Mouse (Mus musculus) frontal cortex, adult (tissue): ENCODE measurements around the gene Car8.

Source experiments
- ATAC-seq: cut with Nextera tagmentation; 2 replicates; pipeline ENCODE4 v1.9.2; 2017; ENCODE audit warnings: mild to moderate bottlenecking, moderate library complexity, mixed read lengths; ENCODE audit not compliant: low TSS enrichment

Gene Car8

DNA sequence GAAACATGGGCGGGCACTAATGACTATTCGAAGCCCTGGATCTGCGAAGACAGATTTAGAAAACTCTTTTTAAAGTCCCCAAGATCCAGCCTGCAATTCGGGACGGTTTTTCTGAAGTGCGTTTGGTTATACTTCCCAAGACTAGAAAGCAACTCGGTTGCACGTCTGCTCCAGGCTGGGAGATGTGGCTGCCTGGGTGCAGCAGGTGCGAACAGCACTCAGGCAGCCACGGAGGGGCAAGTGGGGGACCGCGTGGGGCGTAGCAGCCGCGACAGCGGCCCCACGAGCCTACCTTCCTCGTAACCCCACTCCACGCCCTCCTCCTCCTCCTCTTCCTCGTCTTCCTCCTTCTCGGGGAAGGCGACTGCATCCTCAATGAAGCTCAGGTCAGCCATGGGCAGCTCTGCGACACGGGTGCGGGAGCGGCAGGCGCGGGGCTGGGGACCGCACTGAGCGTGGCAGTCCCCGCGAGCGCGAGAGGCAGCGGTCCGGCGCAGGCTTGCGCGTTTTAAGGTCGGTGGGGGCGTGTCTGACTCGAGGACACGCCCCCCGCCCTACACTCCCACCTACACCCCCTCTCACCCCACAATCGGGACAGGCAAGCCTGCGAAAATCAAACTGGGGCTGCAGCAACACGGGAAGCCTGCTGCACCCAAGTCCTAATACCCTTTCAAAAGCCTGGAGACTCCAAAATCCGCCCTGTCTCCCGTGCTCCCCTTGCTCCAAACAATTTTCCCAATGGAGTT is at the start of gene Car8:
TSS of gene Car8 (minus strand) at position 482 of the 746 bp plus-strand sequence.
- peak; percentile 88 for ATAC-seq

DNA sequence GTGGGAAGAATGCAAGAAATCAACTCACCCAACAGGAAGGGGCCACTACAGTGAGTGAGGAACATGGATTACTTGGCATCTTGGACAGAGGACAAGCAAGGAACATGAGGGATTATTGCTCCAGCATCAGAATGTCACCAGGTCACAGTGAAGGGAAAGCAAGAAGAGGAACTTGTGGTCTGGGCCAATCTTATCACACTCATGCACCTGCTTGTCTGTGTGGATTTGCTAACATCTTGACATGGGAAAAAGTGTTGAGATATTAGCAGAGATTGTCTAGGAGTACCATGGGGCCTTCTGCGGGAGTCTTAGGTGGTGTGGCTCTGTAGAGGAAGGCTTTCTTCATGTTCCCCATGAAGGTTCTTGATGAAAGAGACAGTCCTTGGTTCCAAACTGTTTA is 46.1 kb upstream of the Car8 start:
- ATAC-seq = no peak

GRCm38 (mm10) chr4:8278159-8278558 is 39.3 kb upstream of the Car8 start:
- peak; percentile 93 for ATAC-seq

DNA sequence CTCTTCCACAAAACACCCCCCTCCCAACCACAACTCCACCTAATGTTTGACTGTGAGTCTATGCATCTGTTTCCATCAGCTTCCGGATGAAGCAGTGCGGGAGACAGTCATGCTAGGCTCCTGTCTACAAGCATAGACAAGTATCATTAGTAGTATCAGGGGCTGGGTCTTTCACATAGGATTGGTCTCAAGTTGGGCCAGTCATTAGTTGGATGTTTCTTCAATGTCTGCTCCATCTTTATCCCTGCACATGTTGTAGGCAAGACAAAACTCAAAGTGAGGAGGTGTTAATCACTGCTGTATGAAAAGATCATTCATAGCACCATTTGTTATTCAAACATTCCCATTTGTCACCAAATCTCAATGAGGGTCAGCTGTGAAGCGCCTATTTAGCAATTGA is 11.0 kb upstream of the Car8 start:
- no peak for ATAC-seq

- ATAC-seq = no peak
Observed at GRCm38 (mm10) chr4:8245495-8246063, 6.7 kb upstream of the Car8 start.

- ATAC-seq = no peak
Observed at GRCm38 (mm10) chr4:8245062-8245461, 6.2 kb upstream of the Car8 start.

- ATAC-seq = no peak
Observed at GRCm38 (mm10) chr4:8239699-8240098, 858 bp upstream of the Car8 start.

DNA sequence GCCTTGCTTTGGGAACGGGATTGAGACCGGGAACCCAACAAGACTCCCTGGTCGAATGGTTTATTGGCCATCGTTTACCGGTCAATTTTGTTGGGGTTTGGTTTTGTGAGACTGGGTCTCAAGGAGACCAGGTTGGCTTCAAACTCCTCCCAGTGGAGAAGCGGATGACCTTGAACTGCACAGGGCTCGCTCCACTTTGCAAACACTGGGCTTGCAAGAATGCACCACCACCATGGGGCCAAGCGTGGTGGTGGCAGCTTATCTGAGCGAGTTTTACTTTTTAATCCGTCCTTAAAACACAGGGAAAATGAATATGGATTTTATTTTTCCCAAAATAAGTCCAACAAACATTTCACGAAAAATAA is 447 bp upstream of the Car8 start:
- ATAC-seq = no peak

GRCm38 (mm10) chr4:8232393-8233111 is 6.3 kb downstream of the Car8 start:
- no peak for ATAC-seq

DNA sequence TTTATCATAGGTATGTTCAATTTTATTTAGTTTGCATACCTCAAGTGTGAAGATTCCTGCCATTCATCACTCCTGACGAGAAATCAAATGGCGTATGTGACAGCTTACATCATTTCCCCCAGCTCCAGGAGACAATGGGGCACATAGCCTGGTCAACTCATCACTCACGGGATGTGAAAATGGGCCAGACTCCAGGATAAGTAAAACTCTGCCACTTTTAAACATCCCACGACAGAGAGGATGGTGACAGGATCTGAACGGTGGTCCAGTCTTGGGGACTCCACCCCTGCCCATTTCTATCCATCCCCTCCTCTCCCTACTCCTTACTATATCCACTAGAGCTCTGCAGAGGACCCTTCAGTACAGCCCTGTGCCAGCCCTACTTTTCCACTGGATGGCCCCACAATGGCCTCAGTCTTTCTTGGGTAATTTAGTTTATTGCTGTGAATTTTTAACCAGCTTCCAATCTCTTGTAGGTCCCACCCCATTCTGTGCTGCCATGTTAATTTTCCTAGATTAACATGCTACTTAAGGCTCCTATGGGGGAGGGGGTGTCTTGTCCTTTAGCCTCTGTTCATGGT is 7.5 kb downstream of the Car8 start:
- no peak for ATAC-seq

GRCm38 (mm10) chr4:8229661-8230298 is 9.1 kb downstream of the Car8 start:
- no peak for ATAC-seq

DNA sequence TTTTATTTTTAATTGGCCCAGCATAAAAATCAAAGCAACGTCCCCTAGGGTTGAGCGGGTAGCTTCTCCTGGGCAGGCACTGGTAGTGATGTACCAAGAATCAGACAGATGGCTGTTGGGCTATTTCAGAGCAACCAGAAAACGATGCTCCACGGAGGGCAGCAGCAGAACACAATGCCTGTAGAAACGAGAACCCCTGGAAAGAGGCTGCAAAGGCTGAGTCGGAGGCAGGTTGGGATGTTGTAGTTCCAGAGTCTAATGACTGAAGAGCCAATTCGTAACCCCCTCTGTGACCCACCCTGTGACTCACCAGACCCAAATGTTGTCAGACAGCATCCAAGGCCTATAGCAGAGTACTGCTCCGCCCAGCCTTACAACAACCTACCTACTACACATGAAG is 19.9 kb downstream of the Car8 start:
- ATAC-seq = no peak

DNA sequence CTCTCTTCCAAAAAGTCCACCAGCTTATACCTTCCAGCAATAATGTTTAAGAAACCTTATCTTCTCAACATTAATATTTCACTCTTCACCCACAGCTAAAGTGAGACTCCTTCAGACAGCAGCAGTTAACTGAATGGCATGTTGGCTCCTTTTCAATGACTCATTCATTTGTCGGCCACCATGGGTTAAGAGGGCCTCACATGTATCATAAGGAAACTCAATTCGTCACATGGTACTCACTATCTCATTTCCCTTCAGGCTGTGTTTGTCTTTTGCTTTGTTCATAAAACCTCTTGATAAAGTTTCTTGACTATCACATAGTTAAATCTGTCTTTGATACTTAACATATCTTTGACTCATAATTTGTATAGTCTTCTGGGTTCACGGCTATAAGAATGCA is 20.8 kb downstream of the Car8 start:
- no peak for ATAC-seq

DNA sequence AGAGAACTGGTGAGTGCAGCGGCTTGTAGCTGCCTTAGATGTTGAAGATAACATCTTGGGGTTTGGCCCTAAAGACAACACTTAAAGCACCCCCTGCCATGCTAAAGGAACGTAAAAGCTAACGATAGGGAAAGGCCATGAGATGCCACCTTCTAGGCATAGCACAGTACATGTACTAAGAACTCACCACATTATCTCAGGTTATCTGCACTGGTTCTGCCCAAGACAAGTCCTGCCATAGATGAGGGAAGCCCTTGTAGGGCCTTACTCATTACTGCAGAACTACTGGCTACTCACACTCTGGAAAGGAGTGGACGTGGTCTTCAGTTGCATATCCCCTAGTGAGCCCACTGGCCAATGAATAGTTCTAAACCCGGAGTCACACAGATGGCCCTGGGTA is 21.6 kb downstream of the Car8 start:
- no peak for ATAC-seq

DNA sequence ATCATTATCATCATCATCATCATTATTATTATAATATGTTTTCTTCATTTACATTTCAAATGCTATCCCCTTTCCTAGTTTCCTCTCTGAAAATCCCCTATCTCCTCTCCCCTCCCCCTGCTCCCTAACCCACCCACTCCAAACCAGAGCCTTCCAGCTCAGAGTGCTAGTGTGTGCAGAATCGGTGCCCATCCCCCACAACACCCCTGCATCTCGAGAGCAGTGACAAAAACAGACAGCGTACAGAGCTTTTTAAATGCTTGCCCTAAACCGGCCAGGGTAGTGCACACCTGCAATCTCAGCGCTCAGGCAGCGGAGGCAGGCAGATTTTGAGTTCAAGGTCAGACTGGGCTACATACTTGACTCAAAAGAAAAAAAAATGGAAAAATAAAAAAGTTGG is 22.3 kb downstream of the Car8 start:
- ATAC-seq = no peak

DNA sequence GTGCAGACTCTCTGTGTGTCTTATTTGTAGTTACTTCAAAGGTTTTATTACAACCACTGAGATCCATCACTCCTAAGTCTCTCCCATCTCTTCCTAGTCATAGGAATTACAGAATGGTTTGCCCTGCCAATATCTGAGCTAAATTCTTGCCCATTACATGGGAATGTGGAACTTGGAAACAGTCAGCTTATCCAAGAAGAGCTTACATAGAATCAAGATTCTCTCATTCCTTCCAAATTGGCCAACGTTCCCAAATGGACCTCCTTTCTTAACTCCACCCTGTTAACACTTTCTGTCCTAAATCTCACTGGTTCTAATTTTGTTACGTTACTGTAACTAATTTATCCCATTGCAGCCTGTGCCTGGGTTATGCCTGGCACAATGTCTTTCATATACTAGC is 25.2 kb downstream of the Car8 start:
- no peak for ATAC-seq

DNA sequence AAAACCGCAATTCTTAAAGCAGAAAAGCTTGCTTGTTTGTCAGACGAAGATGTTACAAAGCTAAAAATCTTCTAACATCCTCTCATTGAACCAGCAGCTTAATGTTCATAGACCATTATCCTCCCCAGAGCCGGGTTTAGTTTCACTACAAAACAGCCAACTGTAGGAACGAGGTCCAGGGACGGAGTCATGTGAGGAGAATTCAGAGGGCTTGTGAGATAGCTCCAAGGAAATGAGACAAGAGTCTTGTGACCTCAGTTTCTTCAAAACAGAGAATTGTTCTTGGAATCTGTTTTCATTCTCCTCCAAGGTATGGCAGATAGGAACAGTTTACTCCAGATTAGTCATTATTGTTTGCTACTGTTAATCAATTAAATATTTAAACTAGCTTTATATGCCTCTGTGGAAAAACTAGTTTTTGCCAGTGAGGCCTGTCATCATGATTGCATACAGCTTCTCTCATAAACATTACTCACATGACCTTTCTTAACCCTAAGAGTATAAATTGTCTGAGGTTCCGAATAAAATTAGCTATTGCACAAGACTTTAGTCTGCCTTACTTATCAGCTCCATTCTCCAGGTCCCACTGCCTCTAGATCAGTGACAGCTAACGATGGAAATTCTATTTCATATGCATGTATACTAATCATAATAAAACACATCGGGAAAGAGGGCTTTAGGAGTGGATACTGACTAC is 25.8 kb downstream of the Car8 start:
- peak; percentile 47; the same call in 1 of the 2 replicates for ATAC-seq

DNA sequence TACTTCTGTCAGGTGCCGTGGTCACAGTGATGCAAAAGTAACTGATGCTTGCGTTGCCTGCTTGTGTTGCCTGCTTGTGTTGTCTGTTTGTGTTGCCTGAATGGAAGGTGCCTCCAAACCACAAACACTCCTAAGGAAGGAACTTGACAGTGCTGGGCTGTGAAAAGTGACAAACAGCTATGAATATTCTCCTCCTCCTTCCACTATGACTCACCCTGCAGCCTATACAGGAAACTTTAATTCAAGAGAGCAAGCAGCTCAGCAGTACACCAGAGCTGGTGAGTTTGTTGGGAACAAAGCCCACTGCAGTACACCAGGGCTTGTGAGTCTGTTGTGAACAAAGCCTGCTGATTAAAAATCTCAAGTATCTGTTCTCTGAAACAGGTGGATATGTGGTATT is 28.4 kb downstream of the Car8 start:
- ATAC-seq = peak; percentile 85

DNA sequence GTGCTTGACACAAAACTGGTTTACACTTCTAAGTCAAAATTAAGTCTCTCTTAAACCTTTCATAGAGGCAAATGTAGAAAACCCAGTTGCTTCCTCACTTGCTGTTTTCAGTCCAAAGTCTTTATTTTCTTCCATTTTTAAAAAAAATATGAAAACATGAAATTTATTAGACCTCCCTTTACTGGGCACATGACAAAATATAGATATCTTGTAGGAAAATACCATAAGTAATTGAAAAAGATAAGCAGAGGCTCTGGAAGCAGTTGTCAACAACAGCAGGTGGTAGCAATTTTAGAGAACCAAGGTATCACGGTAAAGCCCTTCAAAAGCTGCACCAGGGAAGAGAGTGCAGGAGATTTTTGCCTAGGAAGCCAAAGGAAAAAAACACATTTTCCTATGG is 30.9 kb downstream of the Car8 start:
- ATAC-seq = no peak

DNA sequence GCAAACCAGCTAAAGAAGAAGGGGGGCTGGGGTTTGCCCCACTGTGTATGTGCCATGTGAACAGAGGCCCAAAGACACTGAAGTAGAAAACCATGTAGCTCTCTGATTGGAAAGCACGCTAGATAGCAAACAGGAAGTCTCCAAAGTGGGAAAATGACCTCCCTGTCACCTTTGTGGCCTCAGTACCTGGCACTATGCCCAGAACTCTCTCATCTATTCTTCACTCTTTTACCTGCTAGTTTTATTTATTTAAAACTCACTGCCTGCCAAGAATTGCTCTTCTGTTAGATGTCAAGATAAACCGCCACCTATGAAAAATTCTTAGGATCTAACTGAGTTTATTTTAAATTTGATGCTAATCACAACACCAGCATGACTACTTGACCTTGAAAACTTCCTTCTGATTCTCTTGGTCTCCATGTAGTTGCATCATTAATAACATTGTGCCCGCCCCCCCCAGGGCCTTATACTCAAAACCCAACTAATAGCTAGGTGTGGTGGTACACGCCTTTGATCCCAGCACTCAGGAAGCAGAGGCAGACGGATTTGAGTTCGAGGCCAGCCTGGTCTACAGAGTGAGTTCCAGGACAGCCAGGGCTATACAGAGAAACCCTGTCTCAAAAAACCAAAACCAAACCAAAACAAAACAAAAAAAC is 31.8 kb downstream of the Car8 start:
- no peak for ATAC-seq

GRCm38 (mm10) chr4:8205089-8205649 is 33.7 kb downstream of the Car8 start:
- ATAC-seq = no peak
